Mouse (Mus musculus) bone marrow, adult 2 months (tissue): ENCODE measurements around the gene Rps6ka5.

Experiments used
- CTCF ChIP-seq: fragments of 200-500 bp; IDR thresholded peaks from 2 replicates; pipeline ENCODE4 v1.5.1; 2011; ENCODE audit warnings: low read length, control low read depth; ENCODE audit not compliant: control insufficient read depth, insufficient read depth
- POLR2A ChIP-seq: fragments of 200-500 bp; IDR thresholded peaks from 2 replicates; pipeline ENCODE4 v1.6.1; 2011; ENCODE audit warnings: low read depth, mild to moderate bottlenecking, control low read depth, low read length, borderline replicate concordance; ENCODE audit not compliant: control insufficient read depth

GRCm38 (mm10) chr12:100728646-100729485, 2.1 kb upstream of the Rps6ka5 start:
- TF ChIP-seq POLR2A (no peak), CTCF (no peak)
